In the genomic region with DNA sequence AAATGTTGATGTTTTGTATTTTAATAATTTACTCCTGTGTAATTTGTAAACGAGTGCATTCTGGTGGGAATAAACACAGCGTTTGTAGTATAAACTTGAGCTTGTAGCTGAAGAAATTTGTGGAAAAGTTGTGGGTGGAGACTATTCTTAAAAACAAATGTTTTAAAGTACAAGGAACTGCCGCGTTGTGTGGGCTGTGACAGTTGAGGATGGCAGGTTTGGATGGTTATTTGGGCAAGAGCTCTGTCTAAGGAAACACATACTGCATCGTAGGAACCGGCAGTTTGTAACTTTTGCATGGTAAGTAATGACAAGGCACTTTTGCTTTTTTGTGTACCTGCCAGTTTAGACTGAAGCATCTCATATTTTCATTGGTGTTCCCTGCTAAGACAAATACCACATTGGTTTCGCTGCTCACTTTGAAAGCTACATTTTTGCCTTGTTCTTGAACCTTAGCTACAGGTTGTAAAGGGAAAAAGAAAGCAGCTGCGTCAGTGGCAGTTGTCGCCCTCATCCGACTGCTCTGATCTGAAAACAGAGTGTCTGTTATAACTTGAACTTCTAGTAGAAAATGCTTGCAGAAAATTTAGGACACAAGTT, we compare ENCODE assay signal across 8 mouse cellular contexts. TPM values are rescaled to one million over a fixed set of nuclear protein-coding genes. Genes with fewer than 3 reads are reported as not detected.
DNase-seq lines count a peak whose midpoint lies in the region; ATAC-seq and TF ChIP-seq lines count a peak whose summit lies in the region.

No protein-coding gene starts in this region.

- DNase-seq in heart, adult 8-10 months (ENCODE audit: low spot score) = peak; percentile 21
- no peak for DNase-seq in heart, postnatal 4 days
- peak; percentile 57 for DNase-seq in MEL (ENCODE audit: low read depth, low spot score)
- DNase-seq in thymus, postnatal 25 days = peak; percentile 68
- DNase-seq in cerebellum, adult 11-12 months = no peak
- no peak for DNase-seq in cerebellum, adult 8-10 months

- ATAC-seq in heart, embryonic 12.5 days (ENCODE audit: insufficient number of reproducible peaks, low FRiP score) = no peak
- ATAC-seq in liver, embryonic 15.5 days (ENCODE audit: insufficient read depth) = no peak

- H3K36me3 ChIP-seq in MEL (ENCODE audit: control insufficient read depth in 1 of 2, insufficient read depth in 2 of 2, low read length in 2 of 2) = peaks cover 0 to 17% of the 10 kb centered on the region in 2 experiments; a peak in 2 of 4 replicates
- no peaks in the 10 kb centered on the region for H3K36me3 ChIP-seq in heart, embryonic 12.5 days
- no peaks in the 10 kb centered on the region for H3K36me3 ChIP-seq in liver, embryonic 15.5 days (replicated peaks)

- TF ChIP-seq RAD21 in MEL (IDR thresholded peaks at IDR 0.05; ENCODE audit: low read depth, low read length) = no peak

- no peaks in the 10 kb centered on the region for H3K27me3 ChIP-seq in MEL (ENCODE audit: control insufficient read depth in 1 of 2, insufficient read depth in 2 of 2, low read length in 2 of 2)
- H3K27me3 ChIP-seq in heart, embryonic 12.5 days (replicated peaks) = no peaks in the 10 kb centered on the region
- no peaks in the 10 kb centered on the region for H3K27me3 ChIP-seq in liver, embryonic 15.5 days

- H3K4me2 ChIP-seq in heart, embryonic 12.5 days = peak overlapping the region; percentile 48
- peak overlapping the region; percentile 96 for H3K4me2 ChIP-seq in liver, embryonic 15.5 days

- TF ChIP-seq CTCF in MEL (IDR thresholded peaks at IDR 0.05 in 2 of 3, conservative IDR thresholded peaks at IDR 0.05 in 1 of 3; ENCODE audit: control insufficient read depth in 1 of 3, insufficient read depth in 1 of 3, low read depth in 2 of 3, low read length in 3 of 3, poor library complexity in 1 of 3, severe bottlenecking in 1 of 3) = no peak

- no peak overlapping the region; the same call in 1 of the 2 replicates for H3K27ac ChIP-seq in MEL (ENCODE audit: control insufficient read depth, low read depth, low read length)
- H3K27ac ChIP-seq in heart, embryonic 12.5 days (ENCODE audit: poor library complexity, severe bottlenecking) = no peak overlapping the region
- no peak overlapping the region for H3K27ac ChIP-seq in liver, embryonic 15.5 days (replicated peaks)

- H3K4me3 ChIP-seq in MEL (ENCODE audit: control insufficient read depth in 1 of 2, insufficient read depth in 1 of 2, low read depth in 2 of 2, low read length in 2 of 2) = peak overlapping the region; percentile 41 to 60
- 0 out of 2 replicates have a peak overlapping the region, but pooled peaks have one; percentile 15 for H3K4me3 ChIP-seq in heart, embryonic 12.5 days
- no peak overlapping the region for H3K4me3 ChIP-seq in liver, embryonic 15.5 days (replicated peaks)

- H3K9me3 ChIP-seq in MEL (replicated peaks; ENCODE audit: insufficient read depth, low read length) = no peaks in the 10 kb centered on the region
- no peaks in the 10 kb centered on the region for H3K9me3 ChIP-seq in heart, embryonic 12.5 days (replicated peaks)
- no peaks in the 10 kb centered on the region for H3K9me3 ChIP-seq in liver, embryonic 15.5 days (replicated peaks)

- H3K79me2 ChIP-seq in MEL (ENCODE audit: control insufficient read depth, insufficient read depth, low read length, poor library complexity) = peaks cover 41% of the 10 kb centered on the region

- peak overlapping the region; percentile 46 for H3K9ac ChIP-seq in MEL (ENCODE audit: control insufficient read depth, low read depth, low read length, poor library complexity, severe bottlenecking)
- H3K9ac ChIP-seq in heart, embryonic 12.5 days = no peak overlapping the region
- no peak overlapping the region for H3K9ac ChIP-seq in liver, embryonic 15.5 days

- no peak for TF ChIP-seq POLR2A in MEL (IDR thresholded peaks at IDR 0.05; ENCODE audit: control insufficient read depth in 1 of 2, insufficient read depth in 1 of 2, low read depth in 1 of 2, low read length in 2 of 2, poor library complexity in 1 of 2)

- no peak for TF ChIP-seq EP300 in MEL (IDR thresholded peaks at IDR 0.05; ENCODE audit: low read depth in 1 of 2, low read length in 2 of 2)

- 75% methylated on average over 10 of the region's 10 CpGs for WGBS in heart, embryonic 12.5 days
- 48% methylated on average over 10 of the region's 10 CpGs for WGBS in liver, embryonic 15.5 days (ENCODE audit: insufficient replicate concordance)

- H3K4me1 ChIP-seq in MEL (ENCODE audit: control insufficient read depth in 1 of 2, insufficient read depth in 2 of 2, low read length in 2 of 2) = peaks cover 2 to 11% of the 10 kb centered on the region in 2 experiments
- peaks cover 22% of the 10 kb centered on the region for H3K4me1 ChIP-seq in heart, embryonic 12.5 days (replicated peaks)
- H3K4me1 ChIP-seq in liver, embryonic 15.5 days (replicated peaks) = peaks cover 52% of the 10 kb centered on the region

TF ChIP-seq in MEL, 35 proteins besides CTCF, POLR2A, EP300 and RAD21:
- no peak for TF ChIP-seq USF1 (IDR thresholded peaks at IDR 0.05; ENCODE audit: low read depth, low read length)
- TF ChIP-seq KAT2A (conservative IDR thresholded peaks at IDR 0.05; ENCODE audit: low read depth, low read length) = no peak
- no peak for TF ChIP-seq MYB (IDR thresholded peaks at IDR 0.05; ENCODE audit: low read depth, low read length)
- no peak for TF ChIP-seq E2F4 (IDR thresholded peaks at IDR 0.05; ENCODE audit: borderline replicate concordance, low read depth, low read length)
- TF ChIP-seq TCF12 (IDR thresholded peaks at IDR 0.05; ENCODE audit: low read depth, low read length) = no peak
- peak; percentile 9; the same call in 1 of the 2 replicates for TF ChIP-seq SIN3A (IDR thresholded peaks at IDR 0.05; ENCODE audit: low read length)
- TF ChIP-seq MEF2A (IDR thresholded peaks at IDR 0.05; ENCODE audit: extremely low read depth, insufficient replicate concordance, low read depth, low read length, poor library complexity, severe bottlenecking) = no peak
TF ChIP-seq in MEL: peak in this region for 1.

RNA-seq across cellular contexts. Expression of gene Dennd4c, which starts 2.1 kb away (rescaled TPM):
- total RNA-seq in heart, adult 8-10 months (2022) = 10 to 100 TPM; 31.8 to 40.0 (median 36.5) TPM
- 10 to 100 TPM; 26.2 to 33.0 TPM for total RNA-seq in heart, postnatal 4 days (2021)
- total RNA-seq in MEL (2012; rRNA removed) = 11.3 and 11.8 TPM in 2 replicates
- 10 to 100 TPM; 15.5 to 24.6 TPM for polyA plus RNA-seq in MEL (2012; ENCODE audit: insufficient read depth in 1 of 2, insufficient read length in 2 of 2, low read depth in 1 of 2, low replicate concordance in 2 of 2, missing spikeins in 1 of 2)
- polyA plus RNA-seq in heart, embryonic 12.5 days (2016; fragmentation: Nextera tagmentation; extraction: Ambion mirVana) = 7.7 and 8.8 TPM in 2 replicates
- 1.9 and 2.1 TPM in 2 replicates for polyA plus RNA-seq in liver, embryonic 15.5 days (2015; fragmentation: Nextera tagmentation; extraction: Ambion mirVana)

Comparison
In these comparisons a context has a peak if more than half of its experiments do, and no peak if none do; other contexts are left out.
1. DNase-seq: peak in heart, adult 8-10 months (single experiment), MEL (single experiment) and thymus, postnatal 25 days (single experiment); none in heart, postnatal 4 days (single experiment), cerebellum, adult 11-12 months (single experiment) and cerebellum, adult 8-10 months (single experiment).